Mouse (Mus musculus): ENCODE results near the gene Scfd2. TPM values are rescaled to one million over a fixed set of nuclear protein-coding genes. Genes with fewer than 3 reads are reported as not detected.

Scfd2 gene
- polyA plus RNA-seq, 1 experiment from 2014 or later, result 20.1 TPM

GRCm38 (mm10) chr5:74333258-74333657 lies 198.3 kb downstream of the Scfd2 start:
- no peak overlapping the region for H3K9ac ChIP-seq (ENCODE audit: low read depth, low read length)
- no peak overlapping the region for H3K4me3 ChIP-seq (ENCODE audit: low read length)
- H3K4me1 ChIP-seq (ENCODE audit: control insufficient read depth, insufficient read depth, low read depth, low read length), result no peaks in the 10 kb centered on the region; the same call in 1 of the 2 replicates
- 81% methylated on average over 3 of the region's 3 CpGs for WGBS
- no peak overlapping the region for H3K4me2 ChIP-seq (ENCODE audit: low read length)
- no peaks in the 10 kb centered on the region for H3K27me3 ChIP-seq (replicated peaks; ENCODE audit: control insufficient read depth, insufficient read depth, low read length)
- no peaks in the 10 kb centered on the region for H3K9me3 ChIP-seq (ENCODE audit: control insufficient read depth, low read length)
- H3K36me3 ChIP-seq (ENCODE audit: control insufficient read depth, insufficient read depth, low read length), result no peaks in the 10 kb centered on the region
- ATAC-seq, result no peak
- H3K27ac ChIP-seq (ENCODE audit: low read depth, low read length), result no peak overlapping the region

- H3K9ac ChIP-seq (ENCODE audit: low read depth, low read length), result no peak overlapping the region
- WGBS, result 98% methylated on average over 6 of the region's 6 CpGs
- ATAC-seq, result no peak
- no peak overlapping the region for H3K4me2 ChIP-seq (ENCODE audit: low read length)
- H3K9me3 ChIP-seq (ENCODE audit: control insufficient read depth, low read length), result no peaks in the 10 kb centered on the region
- no peak overlapping the region for H3K27ac ChIP-seq (ENCODE audit: low read depth, low read length)
- no peaks in the 10 kb centered on the region for H3K4me1 ChIP-seq (ENCODE audit: control insufficient read depth, insufficient read depth, low read depth, low read length)
- no peaks in the 10 kb centered on the region for H3K27me3 ChIP-seq (replicated peaks; ENCODE audit: control insufficient read depth, insufficient read depth, low read length)
- no peaks in the 10 kb centered on the region for H3K36me3 ChIP-seq (ENCODE audit: control insufficient read depth, insufficient read depth, low read length)
- no peak overlapping the region for H3K4me3 ChIP-seq (ENCODE audit: low read length)
Observed at GRCm38 (mm10) chr5:74326228-74326627, 205.3 kb downstream of the Scfd2 start.

GRCm38 (mm10) chr5:74321010-74321746 lies 210.4 kb downstream of the Scfd2 start:
- no peak overlapping the region for H3K9ac ChIP-seq (ENCODE audit: low read depth, low read length)
- WGBS, result 79% methylated on average over 10 of the region's 10 CpGs

GRCm38 (mm10) chr5:74319551-74319950 lies 212.0 kb downstream of the Scfd2 start:
- Histone ChIP-seq H3K4me2 (ENCODE audit: low read length) (no peak overlapping the region), H3K36me3 (ENCODE audit: control insufficient read depth, insufficient read depth, low read length) (no peaks in the 10 kb centered on the region), H3K4me1 (ENCODE audit: control insufficient read depth, insufficient read depth, low read depth, low read length) (no peaks in the 10 kb centered on the region), H3K27ac (ENCODE audit: low read depth, low read length) (no peak overlapping the region), H3K27me3 (replicated peaks; ENCODE audit: control insufficient read depth, insufficient read depth, low read length) (no peaks in the 10 kb centered on the region), H3K9ac (ENCODE audit: low read depth, low read length) (no peak overlapping the region), H3K4me3 (ENCODE audit: low read length) (no peak overlapping the region), H3K9me3 (ENCODE audit: control insufficient read depth, low read length) (no peaks in the 10 kb centered on the region)
- WGBS, result 86% methylated on average over 2 of the region's 2 CpGs
- no peak for ATAC-seq

More at GRCm38 (mm10) chr5:74321010-74321746, 210.4 kb downstream of the Scfd2 start:
- Histone ChIP-seq H3K4me1 (ENCODE audit: control insufficient read depth, insufficient read depth, low read depth, low read length) (no peaks in the 10 kb centered on the region), H3K9me3 (ENCODE audit: control insufficient read depth, low read length) (no peaks in the 10 kb centered on the region), H3K4me2 (ENCODE audit: low read length) (no peak overlapping the region), H3K27me3 (replicated peaks; ENCODE audit: control insufficient read depth, insufficient read depth, low read length) (no peaks in the 10 kb centered on the region), H3K27ac (ENCODE audit: low read depth, low read length) (no peak overlapping the region), H3K4me3 (ENCODE audit: low read length) (no peak overlapping the region), H3K36me3 (ENCODE audit: control insufficient read depth, insufficient read depth, low read length) (no peaks in the 10 kb centered on the region)
- ATAC-seq, result no peak

GRCm38 (mm10) chr5:74317174-74317573 lies 214.4 kb downstream of the Scfd2 start:
- Histone ChIP-seq H3K36me3 (ENCODE audit: control insufficient read depth, insufficient read depth, low read length) (no peaks in the 10 kb centered on the region), H3K27ac (ENCODE audit: low read depth, low read length) (no peak overlapping the region), H3K4me3 (ENCODE audit: low read length) (no peak overlapping the region), H3K4me1 (ENCODE audit: control insufficient read depth, insufficient read depth, low read depth, low read length) (no peaks in the 10 kb centered on the region), H3K9me3 (ENCODE audit: control insufficient read depth, low read length) (no peaks in the 10 kb centered on the region), H3K9ac (ENCODE audit: low read depth, low read length) (no peak overlapping the region), H3K4me2 (ENCODE audit: low read length) (no peak overlapping the region), H3K27me3 (replicated peaks; ENCODE audit: control insufficient read depth, insufficient read depth, low read length) (no peaks in the 10 kb centered on the region)
- ATAC-seq, result no peak
- 94% methylated on average over 3 of the region's 3 CpGs for whole genome bisulfite sequencing

GRCm38 (mm10) chr5:74316333-74316945 lies 215.1 kb downstream of the Scfd2 start:
- H3K9me3 ChIP-seq (ENCODE audit: control insufficient read depth, low read length), result no peaks in the 10 kb centered on the region
- H3K4me2 ChIP-seq (ENCODE audit: low read length), result no peak overlapping the region
- no peaks in the 10 kb centered on the region for H3K4me1 ChIP-seq (ENCODE audit: control insufficient read depth, insufficient read depth, low read depth, low read length)
- WGBS, result 94% methylated on average over 11 of the region's 11 CpGs
- no peak overlapping the region for H3K4me3 ChIP-seq (ENCODE audit: low read length)
- no peak for ATAC-seq
- H3K27me3 ChIP-seq (replicated peaks; ENCODE audit: control insufficient read depth, insufficient read depth, low read length), result no peaks in the 10 kb centered on the region
- no peaks in the 10 kb centered on the region for H3K36me3 ChIP-seq (ENCODE audit: control insufficient read depth, insufficient read depth, low read length)
- no peak overlapping the region for H3K27ac ChIP-seq (ENCODE audit: low read depth, low read length)
- H3K9ac ChIP-seq (ENCODE audit: low read depth, low read length), result no peak overlapping the region

GRCm38 (mm10) chr5:74315471-74316245 lies 215.9 kb downstream of the Scfd2 start:
- ATAC-seq, result no peak
- WGBS, result 63% methylated on average over 12 of the region's 12 CpGs
- Histone ChIP-seq H3K4me1 (ENCODE audit: control insufficient read depth, insufficient read depth, low read depth, low read length) (no peaks in the 10 kb centered on the region), H3K9me3 (ENCODE audit: control insufficient read depth, low read length) (no peaks in the 10 kb centered on the region), H3K27me3 (replicated peaks; ENCODE audit: control insufficient read depth, insufficient read depth, low read length) (no peaks in the 10 kb centered on the region), H3K4me3 (ENCODE audit: low read length) (no peak overlapping the region), H3K27ac (ENCODE audit: low read depth, low read length) (no peak overlapping the region), H3K9ac (ENCODE audit: low read depth, low read length) (no peak overlapping the region), H3K36me3 (ENCODE audit: control insufficient read depth, insufficient read depth, low read length) (no peaks in the 10 kb centered on the region), H3K4me2 (ENCODE audit: low read length) (no peak overlapping the region)

- Histone ChIP-seq H3K4me1 (ENCODE audit: control insufficient read depth, insufficient read depth, low read depth, low read length) (no peaks in the 10 kb centered on the region), H3K4me2 (ENCODE audit: low read length) (no peak overlapping the region), H3K36me3 (ENCODE audit: control insufficient read depth, insufficient read depth, low read length) (no peaks in the 10 kb centered on the region), H3K4me3 (ENCODE audit: low read length) (no peak overlapping the region), H3K27ac (ENCODE audit: low read depth, low read length) (no peak overlapping the region), H3K9ac (ENCODE audit: low read depth, low read length) (no peak overlapping the region), H3K9me3 (ENCODE audit: control insufficient read depth, low read length) (no peaks in the 10 kb centered on the region), H3K27me3 (replicated peaks; ENCODE audit: control insufficient read depth, insufficient read depth, low read length) (no peaks in the 10 kb centered on the region)
- no peak for ATAC-seq
- 42% methylated on average over 6 of the region's 6 CpGs for WGBS
Observed at GRCm38 (mm10) chr5:74314501-74314900, 217.1 kb downstream of the Scfd2 start.

GRCm38 (mm10) chr5:74313542-74313941 lies 218.0 kb downstream of the Scfd2 start:
- Histone ChIP-seq H3K9me3 (ENCODE audit: control insufficient read depth, low read length) (no peaks in the 10 kb centered on the region), H3K4me3 (ENCODE audit: low read length) (no peak overlapping the region), H3K36me3 (ENCODE audit: control insufficient read depth, insufficient read depth, low read length) (no peaks in the 10 kb centered on the region), H3K4me2 (ENCODE audit: low read length) (no peak overlapping the region), H3K27ac (ENCODE audit: low read depth, low read length) (no peak overlapping the region), H3K9ac (ENCODE audit: low read depth, low read length) (no peak overlapping the region), H3K4me1 (ENCODE audit: control insufficient read depth, insufficient read depth, low read depth, low read length) (no peaks in the 10 kb centered on the region), H3K27me3 (replicated peaks; ENCODE audit: control insufficient read depth, insufficient read depth, low read length) (no peaks in the 10 kb centered on the region)
- ATAC-seq, result no peak
- 83% methylated on average over 7 of the region's 7 CpGs for WGBS
